Mouse (Mus musculus) heart, embryonic 12.5 days (tissue): ENCODE data around the gene Mis18bp1. TPM values are rescaled to one million over a fixed set of nuclear protein-coding genes. Genes with fewer than 3 reads are reported as not detected.
A peak's percentile ranks its signal among the peaks of the same experiment; 100 is the strongest.
"Not testable (repeated sequence)": the region's sequence is repeated elsewhere in the genome, so short reads cannot be mapped to it uniquely, and the experiment has no call there.

Source experiments
- ATAC-seq: fragments of 200-750 bp; cut with Nextera tagmentation; 2 replicates; pipeline ENCODE4 v1.8.0; 2017; ENCODE audit warnings: moderate TSS enrichment, moderate library complexity; ENCODE audit not compliant: insufficient number of reproducible peaks, low FRiP score
- H3K27ac ChIP-seq: fragments of 300-500 bp; sonication (generic); 2 replicates; pipeline ENCODE4 v1.5.1; 2016; ENCODE audit warnings: mild to moderate bottlenecking, moderate library complexity; ENCODE audit not compliant: poor library complexity, severe bottlenecking
- H3K27me3 ChIP-seq: fragments of 300-500 bp; sonication (generic); replicated peaks from 2 replicates; pipeline ENCODE4 v1.6.1; 2016; ENCODE audit warnings: mild to moderate bottlenecking, moderate library complexity
- H3K36me3 ChIP-seq: fragments of 300-500 bp; sonication (generic); 2 replicates; pipeline ENCODE4 v1.6.1; 2016; ENCODE audit warnings: mild to moderate bottlenecking, moderate library complexity
- H3K4me1 ChIP-seq: fragments of 300-500 bp; sonication (generic); replicated peaks from 2 replicates; pipeline ENCODE4 v1.6.1; 2016; ENCODE audit warnings: mild to moderate bottlenecking
- H3K4me2 ChIP-seq: fragments of 300-500 bp; sonication (generic); 2 replicates; pipeline ENCODE4 v1.6.1; 2016; ENCODE audit warnings: mild to moderate bottlenecking, moderate library complexity
- H3K4me3 ChIP-seq: fragments of 300-500 bp; sonication (generic); 2 replicates; pipeline ENCODE4 v1.5.1; 2016; ENCODE audit warnings: mild to moderate bottlenecking
- H3K9ac ChIP-seq: fragments of 300-500 bp; sonication (generic); 2 replicates; pipeline ENCODE4 v1.6.1; 2016; ENCODE audit warnings: mild to moderate bottlenecking, moderate library complexity
- H3K9me3 ChIP-seq: fragments of 300-500 bp; sonication (generic); replicated peaks from 2 replicates; pipeline ENCODE4 v1.6.1; 2016; ENCODE audit warnings: mild to moderate bottlenecking, moderate library complexity
- WGBS: fragments of 180-500 bp; shearing (Covaris S2); methylation state at CpG from one replicate; pipeline ENCODE4 v1.1.7; 2016; 5-methylcytosine and 5-hydroxymethylcytosine counted together
- polyA plus RNA-seq: library from polyadenylated mRNA; unstranded; fragments of >200 nt; fragmentation: Nextera tagmentation; extraction: Ambion mirVana; gene quantifications from 2 replicates; pipeline ENCODE4 v1.2.1, GENCODE M21; 2016

Gene Mis18bp1
- 40.6 TPM in 2 replicates for polyA plus RNA-seq

GRCm38 (mm10) chr12:65172021-65172951, at the start of gene Mis18bp1:
TSS of gene Mis18bp1 (minus strand) at chr12:65172604.
- Histone ChIP-seq H3K27me3 (no peaks in the 10 kb centered on the region), H3K9ac (peak within 1 kb of the TSS; percentile 75), H3K36me3 (no peaks in the 10 kb centered on the region), H3K4me3 (peak within 1 kb of the TSS; percentile 68), H3K9me3 (no peaks in the 10 kb centered on the region), H3K27ac (peak within 1 kb of the TSS; percentile 92), H3K4me2 (peak within 1 kb of the TSS; percentile 71), H3K4me1 (peaks cover 8% of the 10 kb centered on the region)
- under 1% methylated on average over 70 of the region's 70 CpGs for WGBS
- peak; percentile 98 for ATAC-seq

GRCm38 (mm10) chr12:65216404-65216840, 44.0 kb upstream of the Mis18bp1 start:
- H3K9me3 ChIP-seq, result no peaks in the 10 kb centered on the region
- no peak overlapping the region for H3K4me3 ChIP-seq
- no peaks in the 10 kb centered on the region for H3K27me3 ChIP-seq
- no peak overlapping the region for H3K4me2 ChIP-seq
- no peak overlapping the region for H3K9ac ChIP-seq
- no peak overlapping the region for H3K27ac ChIP-seq
- H3K36me3 ChIP-seq, result no peaks in the 10 kb centered on the region
- WGBS, result 78% methylated on average over 6 of the region's 6 CpGs
- ATAC-seq, result no peak
- no peaks in the 10 kb centered on the region for H3K4me1 ChIP-seq

GRCm38 (mm10) chr12:65206431-65206830, 34.0 kb upstream of the Mis18bp1 start:
- no peaks in the 10 kb centered on the region for H3K27me3 ChIP-seq
- ATAC-seq, result no peak

GRCm38 (mm10) chr12:65201812-65202211, 29.4 kb upstream of the Mis18bp1 start:
- 90% methylated on average over 2 of the region's 2 CpGs for WGBS
- Histone ChIP-seq H3K36me3 (no peaks in the 10 kb centered on the region), H3K9ac (no peak overlapping the region), H3K4me3 (no peak overlapping the region), H3K27me3 (no peaks in the 10 kb centered on the region), H3K9me3 (no peaks in the 10 kb centered on the region), H3K27ac (no peak overlapping the region), H3K4me2 (no peak overlapping the region), H3K4me1 (no peaks in the 10 kb centered on the region)
- no peak for ATAC-seq

More at GRCm38 (mm10) chr12:65206431-65206830, 34.0 kb upstream of the Mis18bp1 start:
- Histone ChIP-seq H3K4me3 (no peak overlapping the region), H3K4me1 (no peaks in the 10 kb centered on the region), H3K4me2 (no peak overlapping the region), H3K27ac (no peak overlapping the region), H3K9me3 (no peaks in the 10 kb centered on the region; the same call in 1 of the 2 replicates), H3K9ac (no peak overlapping the region), H3K36me3 (no peaks in the 10 kb centered on the region)
- 48% methylated on average over 1 of the region's 1 CpGs for WGBS

GRCm38 (mm10) chr12:65194003-65194530, 21.7 kb upstream of the Mis18bp1 start:
- Histone ChIP-seq H3K36me3 (no peaks in the 10 kb centered on the region), H3K9me3 (no peaks in the 10 kb centered on the region), H3K27me3 (no peaks in the 10 kb centered on the region), H3K4me3 (no peak overlapping the region), H3K4me1 (no peaks in the 10 kb centered on the region), H3K27ac (no peak overlapping the region), H3K4me2 (no peak overlapping the region), H3K9ac (no peak overlapping the region)
- WGBS, result 52% methylated on average over 5 of the region's 5 CpGs
- no peak for ATAC-seq

GRCm38 (mm10) chr12:65189213-65189612, 16.8 kb upstream of the Mis18bp1 start:
- Histone ChIP-seq H3K4me2 (no peak overlapping the region), H3K4me1 (no peaks in the 10 kb centered on the region), H3K4me3 (no peak overlapping the region), H3K27me3 (no peaks in the 10 kb centered on the region), H3K27ac (no peak overlapping the region), H3K9me3 (no peaks in the 10 kb centered on the region), H3K36me3 (no peaks in the 10 kb centered on the region), H3K9ac (no peak overlapping the region)
- ATAC-seq, result no peak
- WGBS, result 71% methylated on average over 2 of the region's 2 CpGs

GRCm38 (mm10) chr12:65187365-65187764, 15.0 kb upstream of the Mis18bp1 start:
- Histone ChIP-seq H3K4me3 (no peak overlapping the region), H3K27ac (no peak overlapping the region), H3K4me2 (no peak overlapping the region), H3K9ac (no peak overlapping the region), H3K36me3 (no peaks in the 10 kb centered on the region), H3K4me1 (no peaks in the 10 kb centered on the region), H3K9me3 (no peaks in the 10 kb centered on the region), H3K27me3 (no peaks in the 10 kb centered on the region)
- no peak for ATAC-seq
- 55% methylated on average over 3 of the region's 3 CpGs for WGBS

GRCm38 (mm10) chr12:65173736-65174135, 1.3 kb upstream of the Mis18bp1 start:
- Histone ChIP-seq H3K4me2 (no peak overlapping the region; the same call in 1 of the 2 replicates), H3K4me3 (no peak overlapping the region), H3K27ac (no peak overlapping the region), H3K9me3 (no peaks in the 10 kb centered on the region), H3K36me3 (no peaks in the 10 kb centered on the region), H3K9ac (no peak overlapping the region), H3K4me1 (peaks cover 8% of the 10 kb centered on the region), H3K27me3 (no peaks in the 10 kb centered on the region)
- no peak for ATAC-seq
- 90% methylated on average over 5 of the region's 5 CpGs for WGBS

GRCm38 (mm10) chr12:65172959-65173358, 555 bp upstream of the Mis18bp1 start:
- H3K4me1 ChIP-seq, H3K9me3 ChIP-seq, H3K36me3 ChIP-seq, H3K27me3 ChIP-seq: not testable (repeated sequence)
- peak overlapping the region; percentile 92 for H3K27ac ChIP-seq
- ATAC-seq, result peak; percentile 45; the same call in 1 of the 2 replicates
- peak overlapping the region; percentile 71 for H3K4me2 ChIP-seq
- H3K9ac ChIP-seq, result peak overlapping the region; percentile 48; the same call in 1 of the 2 replicates
- WGBS, result 33% methylated on average over 8 of the region's 8 CpGs
- peak overlapping the region; percentile 68 for H3K4me3 ChIP-seq

GRCm38 (mm10) chr12:65136121-65136520, 36.3 kb downstream of the Mis18bp1 start:
- not testable (repeated sequence) for H3K4me2 ChIP-seq, H3K4me3 ChIP-seq, H3K9ac ChIP-seq, ATAC-seq, H3K27ac ChIP-seq, H3K9me3 ChIP-seq, H3K4me1 ChIP-seq, H3K27me3 ChIP-seq
- H3K36me3 ChIP-seq, result peaks cover 48% of the 10 kb centered on the region
- 88% methylated on average over 4 of the region's 4 CpGs for WGBS

GRCm38 (mm10) chr12:65119451-65119850, 53.0 kb downstream of the Mis18bp1 start:
- no peaks in the 10 kb centered on the region for H3K27me3 ChIP-seq

More at GRCm38 (mm10) chr12:65119451-65119850, 53.0 kb downstream of the Mis18bp1 start:
- H3K36me3 ChIP-seq, result peaks cover 62% of the 10 kb centered on the region
- H3K9ac ChIP-seq, result no peak overlapping the region
- 90% methylated on average over 5 of the region's 5 CpGs for WGBS
- H3K4me3 ChIP-seq, result no peak overlapping the region
- no peak overlapping the region for H3K27ac ChIP-seq
- no peaks in the 10 kb centered on the region for H3K4me1 ChIP-seq
- no peak for ATAC-seq
- H3K4me2 ChIP-seq, result no peak overlapping the region
- H3K9me3 ChIP-seq, result no peaks in the 10 kb centered on the region
